Mouse (Mus musculus) limb, embryonic 13.5 days (tissue): Measurements from ENCODE around the gene Olfr155. TPM values are rescaled to one million over a fixed set of nuclear protein-coding genes. Genes with fewer than 3 reads are reported as not detected.

ENCODE experiments used
- ATAC-seq: fragments of 200-750 bp; cut with Nextera tagmentation; 2 replicates; pipeline ENCODE4 v1.8.0; 2017; ENCODE audit warnings: low read depth, moderate number of reproducible peaks, moderate TSS enrichment; ENCODE audit not compliant: low FRiP score
- H3K27ac ChIP-seq: fragments of 300-500 bp; sonication (generic); 2 replicates; pipeline ENCODE4 v1.5.1; 2015; ENCODE audit warnings: inconsistent platforms, mild to moderate bottlenecking, moderate library complexity
- H3K27me3 ChIP-seq: fragments of 300-500 bp; sonication (generic); 2 replicates; pipeline ENCODE4 v1.6.1; 2015; ENCODE audit warnings: mild to moderate bottlenecking, inconsistent platforms
- H3K36me3 ChIP-seq: fragments of 300-500 bp; sonication (generic); 2 replicates; pipeline ENCODE4 v1.6.1; 2015; ENCODE audit warnings: inconsistent platforms, mild to moderate bottlenecking, moderate library complexity
- H3K4me1 ChIP-seq: fragments of 300-500 bp; sonication (generic); 2 replicates; pipeline ENCODE4 v1.6.1; 2015; ENCODE audit warnings: inconsistent platforms
- H3K4me2 ChIP-seq: fragments of 300-500 bp; sonication (generic); replicated peaks from 2 replicates; pipeline ENCODE4 v1.6.1; 2015; ENCODE audit warnings: inconsistent platforms, mild to moderate bottlenecking, moderate library complexity
- H3K4me3 ChIP-seq: fragments of 300-500 bp; sonication (generic); 2 replicates; pipeline ENCODE4 v1.5.1; 2015; ENCODE audit warnings: moderate library complexity, mild to moderate bottlenecking, inconsistent platforms
- H3K9ac ChIP-seq: fragments of 300-500 bp; sonication (generic); 2 replicates; pipeline ENCODE4 v1.6.1; 2015; ENCODE audit warnings: mild to moderate bottlenecking, inconsistent platforms
- H3K9me3 ChIP-seq: fragments of 300-500 bp; sonication (generic); 2 replicates; pipeline ENCODE4 v1.6.1; 2016; ENCODE audit warnings: inconsistent platforms
- WGBS: fragments of 180-500 bp; shearing (Covaris S2); methylation state at CpG from one replicate; pipeline ENCODE4 v1.1.7; 2015; 5-methylcytosine and 5-hydroxymethylcytosine counted together
- polyA plus RNA-seq: library from polyadenylated mRNA; unstranded; fragments of >200 nt; fragmentation: Nextera tagmentation; extraction: Ambion mirVana; gene quantifications from 2 replicates; pipeline ENCODE4 v1.2.1, GENCODE M21; 2015

Gene Olfr155
- polyA plus RNA-seq: not detected in 2 replicates

DNA sequence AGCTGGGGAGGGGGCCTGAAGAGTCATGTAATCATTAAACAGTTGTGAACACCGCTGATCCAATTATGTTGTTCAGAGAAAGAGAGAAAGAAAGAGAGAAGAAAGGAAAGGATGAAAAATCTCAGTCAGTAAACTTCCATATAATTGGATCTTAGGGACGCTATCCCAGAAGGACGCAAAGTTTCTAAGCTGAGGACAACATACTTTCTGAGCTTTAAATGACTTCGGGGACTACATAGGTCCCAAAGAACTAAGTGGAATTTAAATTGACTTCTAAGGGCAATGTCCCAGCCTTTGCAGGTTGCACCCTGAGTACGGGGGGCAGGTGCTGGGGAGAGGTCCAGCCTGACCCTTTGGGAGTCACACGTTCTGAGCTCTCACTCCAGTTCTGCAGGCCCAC, at the start of gene Olfr155:
Gene Olfr155, plus strand, starts transcription at position 301 of the 400 bp plus-strand sequence.
- 84% methylated on average over 6 of the region's 6 CpGs for WGBS
- Histone ChIP-seq H3K4me3 (no peak within 1 kb of the TSS), H3K27ac (no peak within 1 kb of the TSS), H3K4me1 (no peaks in the 10 kb centered on the region), H3K9ac (no peak within 1 kb of the TSS), H3K4me2 (no peak within 1 kb of the TSS), H3K27me3 (no peaks in the 10 kb centered on the region), H3K9me3 (no peaks in the 10 kb centered on the region), H3K36me3 (no peaks in the 10 kb centered on the region)
- ATAC-seq: no peak

GRCm38 (mm10) chr4:43822896-43823550, 28.3 kb upstream of the Olfr155 start:
- ATAC-seq: no peak
- Histone ChIP-seq H3K27me3 (no peaks in the 10 kb centered on the region), H3K9ac (no peak overlapping the region), H3K4me1 (0 out of 2 replicates have a peak, but pooled peaks cover 4% of the 10 kb centered on the region), H3K4me2 (no peak overlapping the region), H3K4me3 (no peak overlapping the region), H3K36me3 (no peaks in the 10 kb centered on the region), H3K9me3 (no peaks in the 10 kb centered on the region), H3K27ac (no peak overlapping the region)
- 77% methylated on average over 13 of the region's 13 CpGs for WGBS

- Histone ChIP-seq H3K4me1 (0 out of 2 replicates have a peak, but pooled peaks cover 7% of the 10 kb centered on the region), H3K27ac (no peak within 1 kb of the TSS), H3K4me2 (no peak within 1 kb of the TSS), H3K9ac (no peak within 1 kb of the TSS), H3K27me3 (no peaks in the 10 kb centered on the region), H3K9me3 (no peaks in the 10 kb centered on the region), H3K36me3 (no peaks in the 10 kb centered on the region), H3K4me3 (no peak within 1 kb of the TSS)
- WGBS: 10% methylated on average over 7 of the region's 7 CpGs
- ATAC-seq: peak; percentile 61; the same call in 1 of the 2 replicates
Observed at GRCm38 (mm10) chr4:43823845-43824337, 27.5 kb upstream of the Olfr155 start, which contains the start of gene Olfr156. Olfr156 (minus strand) TSS chr4:43823895.

DNA sequence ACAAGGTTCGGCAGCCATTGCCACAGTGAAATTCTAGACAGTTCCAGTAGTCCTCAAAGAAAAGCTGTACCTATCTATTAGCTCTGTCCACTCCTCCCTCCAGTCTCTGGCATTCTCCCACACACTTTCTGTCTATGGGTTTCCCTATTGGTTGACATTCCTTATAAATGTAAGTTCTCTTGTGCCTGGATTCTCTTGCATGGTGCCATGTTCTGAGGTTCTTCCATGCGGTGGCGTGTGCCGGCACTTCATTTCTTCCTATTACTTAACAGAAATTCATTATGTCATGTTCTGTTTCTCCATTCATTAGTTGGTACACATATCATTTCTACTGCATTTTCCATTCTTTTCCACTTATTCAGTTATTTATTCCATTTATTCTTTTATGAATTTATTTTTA, 22.6 kb upstream of the Olfr155 start:
- no peak for ATAC-seq
- 90% methylated on average over 4 of the region's 4 CpGs for WGBS
- Histone ChIP-seq H3K27me3 (no peaks in the 10 kb centered on the region), H3K36me3 (no peaks in the 10 kb centered on the region), H3K4me1 (0 out of 2 replicates have a peak, but pooled peaks cover 4% of the 10 kb centered on the region), H3K9me3 (no peaks in the 10 kb centered on the region), H3K27ac (no peak overlapping the region), H3K9ac (no peak overlapping the region), H3K4me3 (no peak overlapping the region), H3K4me2 (no peak overlapping the region)

- H3K9me3 ChIP-seq: no peaks in the 10 kb centered on the region
- 0 out of 2 replicates have a peak, but pooled peaks cover 4% of the 10 kb centered on the region for H3K4me1 ChIP-seq
- WGBS: 64% methylated on average over 5 of the region's 5 CpGs
- H3K9ac ChIP-seq: no peak overlapping the region
- no peak for ATAC-seq
- no peaks in the 10 kb centered on the region for H3K27me3 ChIP-seq
- no peak overlapping the region for H3K4me3 ChIP-seq
- H3K27ac ChIP-seq: no peak overlapping the region
- H3K4me2 ChIP-seq: no peak overlapping the region
- no peaks in the 10 kb centered on the region for H3K36me3 ChIP-seq
Observed at GRCm38 (mm10) chr4:43832031-43832430, 19.3 kb upstream of the Olfr155 start.

- no peaks in the 10 kb centered on the region for H3K36me3 ChIP-seq
- no peaks in the 10 kb centered on the region for H3K4me1 ChIP-seq
- no peaks in the 10 kb centered on the region for H3K27me3 ChIP-seq
- H3K9ac ChIP-seq: no peak overlapping the region
- WGBS: 69% methylated on average over 5 of the region's 5 CpGs
- H3K4me3 ChIP-seq: no peak overlapping the region
- no peaks in the 10 kb centered on the region for H3K9me3 ChIP-seq
- no peak overlapping the region for H3K27ac ChIP-seq
- H3K4me2 ChIP-seq: no peak overlapping the region
- no peak for ATAC-seq
Observed at GRCm38 (mm10) chr4:43833752-43834151, 17.6 kb upstream of the Olfr155 start.

- Histone ChIP-seq H3K4me2 (no peak overlapping the region), H3K9ac (no peak overlapping the region), H3K27me3 (no peaks in the 10 kb centered on the region), H3K4me3 (no peak overlapping the region), H3K36me3 (no peaks in the 10 kb centered on the region), H3K27ac (no peak overlapping the region), H3K9me3 (no peaks in the 10 kb centered on the region), H3K4me1 (no peaks in the 10 kb centered on the region)
- ATAC-seq: no peak
- 69% methylated on average over 4 of the region's 4 CpGs for WGBS
Observed at GRCm38 (mm10) chr4:43834749-43835148, 16.6 kb upstream of the Olfr155 start.

- WGBS: 62% methylated on average over 3 of the region's 3 CpGs
- H3K4me1 ChIP-seq: no peaks in the 10 kb centered on the region
- H3K9ac ChIP-seq: no peak overlapping the region
- ATAC-seq: no peak
- no peaks in the 10 kb centered on the region for H3K9me3 ChIP-seq
- H3K27me3 ChIP-seq: no peaks in the 10 kb centered on the region
- H3K4me3 ChIP-seq: no peak overlapping the region
- no peak overlapping the region for H3K27ac ChIP-seq
- H3K36me3 ChIP-seq: no peaks in the 10 kb centered on the region
- no peak overlapping the region for H3K4me2 ChIP-seq
Observed at GRCm38 (mm10) chr4:43838326-43838725, 13.0 kb upstream of the Olfr155 start.

GRCm38 (mm10) chr4:43840101-43840500, 11.3 kb upstream of the Olfr155 start, which contains the start of gene Olfr157:
Olfr157 (minus strand) TSS chr4:43840201.
- Histone ChIP-seq H3K27me3 (no peaks in the 10 kb centered on the region), H3K36me3 (no peaks in the 10 kb centered on the region), H3K4me2 (no peak within 1 kb of the TSS), H3K9ac (no peak within 1 kb of the TSS), H3K4me1 (no peaks in the 10 kb centered on the region), H3K27ac (no peak within 1 kb of the TSS), H3K9me3 (no peaks in the 10 kb centered on the region), H3K4me3 (no peak within 1 kb of the TSS)
- 69% methylated on average over 1 of the region's 1 CpGs for WGBS
- ATAC-seq: no peak

DNA sequence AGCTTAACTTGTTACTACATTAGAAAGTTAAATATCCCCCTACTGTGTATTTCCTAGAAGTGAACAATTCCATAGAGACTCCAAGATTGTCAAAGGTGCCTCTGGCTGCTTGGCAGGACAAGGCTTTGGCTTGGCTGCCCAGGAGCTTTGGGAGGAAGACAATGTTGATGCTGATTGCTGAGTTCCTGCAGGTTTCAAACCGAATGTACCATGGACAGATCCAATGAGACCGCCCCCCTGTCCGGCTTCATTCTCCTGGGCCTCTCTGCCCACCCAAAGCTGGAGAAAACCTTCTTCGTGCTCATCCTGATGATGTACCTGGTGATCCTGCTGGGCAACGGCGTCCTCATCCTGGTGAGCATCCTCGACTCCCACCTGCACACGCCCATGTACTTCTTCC, 2.7 kb downstream of the Olfr155 start:
- H3K27ac ChIP-seq: no peak overlapping the region
- H3K9ac ChIP-seq: no peak overlapping the region
- no peaks in the 10 kb centered on the region for H3K36me3 ChIP-seq
- ATAC-seq: no peak
- 72% methylated on average over 8 of the region's 8 CpGs for WGBS
- H3K4me2 ChIP-seq: no peak overlapping the region
- H3K27me3 ChIP-seq: no peaks in the 10 kb centered on the region
- H3K4me3 ChIP-seq: no peak overlapping the region
- no peaks in the 10 kb centered on the region for H3K9me3 ChIP-seq
- no peaks in the 10 kb centered on the region for H3K4me1 ChIP-seq

DNA sequence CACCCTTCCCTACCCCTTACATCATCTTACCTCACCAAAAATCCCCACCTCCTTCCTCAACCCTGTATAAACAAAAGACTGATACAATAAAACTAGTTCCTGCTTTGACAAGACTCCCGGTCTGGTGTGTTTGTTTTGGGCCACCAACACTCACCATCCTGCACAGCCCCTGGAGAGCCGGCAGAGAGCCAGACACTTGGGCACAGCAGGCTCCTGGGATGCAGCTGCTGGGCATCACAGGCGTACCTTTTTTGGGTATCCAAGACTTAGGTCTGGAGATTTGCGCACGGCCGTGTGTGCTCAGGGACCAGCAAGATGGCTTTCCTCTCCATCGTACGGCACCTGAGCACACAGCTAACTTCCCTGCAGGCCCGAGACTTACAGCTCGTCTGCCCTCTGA, 8.5 kb downstream of the Olfr155 start:
- H3K27ac ChIP-seq: no peak overlapping the region
- H3K4me3 ChIP-seq: no peak overlapping the region
- 78% methylated on average over 10 of the region's 10 CpGs for WGBS
- H3K9ac ChIP-seq: no peak overlapping the region
- H3K27me3 ChIP-seq: no peaks in the 10 kb centered on the region
- H3K4me2 ChIP-seq: no peak overlapping the region
- no peak for ATAC-seq
- no peaks in the 10 kb centered on the region for H3K36me3 ChIP-seq
- peaks cover 6% of the 10 kb centered on the region for H3K4me1 ChIP-seq
- H3K9me3 ChIP-seq: no peaks in the 10 kb centered on the region

GRCm38 (mm10) chr4:43860744-43861519, 9.6 kb downstream of the Olfr155 start:
- WGBS: 16% methylated on average over 14 of the region's 14 CpGs
- ATAC-seq: no peak
- Histone ChIP-seq H3K4me3 (no peak overlapping the region), H3K4me2 (peak overlapping the region; percentile 25; the same call in 1 of the 2 replicates), H3K4me1 (peaks cover 6% of the 10 kb centered on the region), H3K27me3 (no peaks in the 10 kb centered on the region), H3K9me3 (no peaks in the 10 kb centered on the region), H3K27ac (no peak overlapping the region; the same call in 1 of the 2 replicates), H3K9ac (0 out of 2 replicates have a peak overlapping the region, but pooled peaks have one; percentile 25), H3K36me3 (no peaks in the 10 kb centered on the region)
